Mouse (Mus musculus): ENCODE measurements around the gene Sec23a. TPM values are rescaled to one million over a fixed set of nuclear protein-coding genes. Genes with fewer than 3 reads are reported as not detected.

Gene Sec23a
- polyA plus RNA-seq, 1 experiment from 2014 or later = 77.8 TPM

- Histone ChIP-seq H3K4me1 (ENCODE audit: control insufficient read depth, insufficient read depth, low read length) (no peaks in the 10 kb centered on the region), H3K27me3 (ENCODE audit: control insufficient read depth, insufficient read depth, low read length) (no peaks in the 10 kb centered on the region), H3K4me2 (no peak overlapping the region), H3K36me3 (ENCODE audit: control insufficient read depth, insufficient read depth, low read length) (no peaks in the 10 kb centered on the region), H3K27ac (ENCODE audit: low read depth, low read length) (no peak overlapping the region), H3K9ac (ENCODE audit: low read depth, low read length) (no peak overlapping the region), H3K9me3 (replicated peaks; ENCODE audit: control insufficient read depth, low read length) (no peaks in the 10 kb centered on the region), H3K4me3 (ENCODE audit: low read depth, low read length) (no peak overlapping the region)
- ATAC-seq (replicated peaks; ENCODE audit: insufficient number of reproducible peaks, low FRiP score, low TSS enrichment) = no peak
- 57% methylated on average over 3 of the region's 3 CpGs for WGBS (ENCODE audit: insufficient replicate concordance)
Measured at GRCm38 (mm10) chr12:58919516-58919915, 92.3 kb downstream of the Sec23a start.

DNA sequence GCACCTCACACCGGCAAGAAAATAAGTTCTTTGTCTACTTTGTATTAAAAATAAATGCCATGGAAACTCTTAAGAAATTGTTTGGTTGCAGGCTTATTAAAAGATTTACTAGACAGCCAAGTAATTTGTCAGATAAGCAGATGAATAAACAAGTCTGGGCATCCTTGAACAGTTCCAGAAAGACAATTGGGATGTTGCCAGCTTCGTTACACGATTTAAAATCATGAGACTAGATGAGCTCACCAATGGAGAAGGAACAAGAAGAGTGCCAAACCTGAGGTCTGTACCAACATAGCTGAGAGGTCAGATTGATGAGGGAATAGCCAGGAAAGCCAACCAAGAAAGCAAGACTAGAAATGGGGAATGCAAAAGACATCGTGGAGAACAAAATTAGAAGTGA lies 102.0 kb downstream of the Sec23a start:
- no peak for ATAC-seq (replicated peaks; ENCODE audit: insufficient number of reproducible peaks, low FRiP score, low TSS enrichment)
- Histone ChIP-seq H3K36me3 (ENCODE audit: control insufficient read depth, insufficient read depth, low read length) (no peaks in the 10 kb centered on the region), H3K9ac (ENCODE audit: low read depth, low read length) (no peak overlapping the region), H3K27me3 (ENCODE audit: control insufficient read depth, insufficient read depth, low read length) (no peaks in the 10 kb centered on the region), H3K4me1 (ENCODE audit: control insufficient read depth, insufficient read depth, low read length) (no peaks in the 10 kb centered on the region), H3K9me3 (replicated peaks; ENCODE audit: control insufficient read depth, low read length) (no peaks in the 10 kb centered on the region), H3K27ac (ENCODE audit: low read depth, low read length) (no peak overlapping the region), H3K4me3 (ENCODE audit: low read depth, low read length) (no peak overlapping the region), H3K4me2 (no peak overlapping the region)
- 78% methylated on average over 4 of the region's 4 CpGs for WGBS (ENCODE audit: insufficient replicate concordance)

Other genes starting within 250 kb of the Sec23a start
- 23.2 and 25.4 TPM in 2 replicates for gene Gemin2, start 1.4 kb upstream of the Sec23a start, polyA plus RNA-seq (2014; fragmentation: Nextera tagmentation; extraction: Ambion mirVana)
- 62.5 and 64.2 TPM in 2 replicates for gene Trappc6b, start 49.5 kb upstream of the Sec23a start, polyA plus RNA-seq (2014; fragmentation: Nextera tagmentation; extraction: Ambion mirVana)
- gene Pnn, start 54.9 kb upstream of the Sec23a start, polyA plus RNA-seq (2014; fragmentation: Nextera tagmentation; extraction: Ambion mirVana) = 68.5 and 74.1 TPM in 2 replicates
- 41.3 and 43.1 TPM in 2 replicates for gene Mia2, start 83.8 kb upstream of the Sec23a start, polyA plus RNA-seq (2014; fragmentation: Nextera tagmentation; extraction: Ambion mirVana)
- gene Fbxo33, start 207.7 kb upstream of the Sec23a start, polyA plus RNA-seq (2014; fragmentation: Nextera tagmentation; extraction: Ambion mirVana) = 5.8 and 6.5 TPM in 2 replicates

Measured in heart, embryonic 11.5 days (tissue).